Mouse (Mus musculus): ENCODE measurements at regions not wholly inside any gene's neighbourhood (a gene's known extent, or its start where the extent isn't known, plus 50 kb on each side); places are given as distances from the start of the nearest gene placed in this dataset.

- no peak for TF ChIP-seq MYC (IDR thresholded peaks at IDR 0.05; ENCODE audit: low read depth, low read length)
Measured at GRCm38 (mm10) chr2:134697424-134697823, 53.5 kb upstream of the Tmx4 start (continued).

GRCm38 (mm10) chr2:134696394-134696793, 52.4 kb upstream of the Tmx4 start:
- H3K9me3 ChIP-seq (replicated peaks; ENCODE audit: insufficient read depth, low read length): no peaks in the 10 kb centered on the region
- no peak overlapping the region for H3K27ac ChIP-seq (ENCODE audit: control insufficient read depth, low read depth, low read length)
- H3K4me1 ChIP-seq (ENCODE audit: control insufficient read depth in 1 of 2, insufficient read depth in 2 of 2, low read length in 2 of 2): peaks cover 9 to 15% of the 10 kb centered on the region in 2 experiments
- H3K4me3 ChIP-seq (ENCODE audit: control insufficient read depth in 1 of 2, insufficient read depth in 1 of 2, low read depth in 2 of 2, low read length in 2 of 2): no peak overlapping the region; a peak in 1 of 4 replicates
- TF ChIP-seq CHD2 (IDR thresholded peaks at IDR 0.05; ENCODE audit: low read length) (no peak), EP300 (IDR thresholded peaks at IDR 0.05; ENCODE audit: low read depth in 1 of 2, low read length in 2 of 2) (no peak), ZC3H11A (IDR thresholded peaks at IDR 0.05; ENCODE audit: low read depth, low read length) (no peak), JUND (IDR thresholded peaks at IDR 0.05; ENCODE audit: low read depth, low read length) (no peak), MYC (IDR thresholded peaks at IDR 0.05; ENCODE audit: low read depth, low read length) (no peak), POLR2A (IDR thresholded peaks at IDR 0.05; ENCODE audit: control insufficient read depth in 1 of 2, insufficient read depth in 1 of 2, low read depth in 1 of 2, low read length in 2 of 2, poor library complexity in 1 of 2) (no peak), SMC3 (IDR thresholded peaks at IDR 0.05; ENCODE audit: low read depth, low read length) (no peak)
- peaks cover 0 to 19% of the 10 kb centered on the region in 2 experiments; a peak in 2 of 4 replicates for H3K36me3 ChIP-seq (ENCODE audit: control insufficient read depth in 1 of 2, insufficient read depth in 2 of 2, low read length in 2 of 2)
- no peaks in the 10 kb centered on the region for H3K79me2 ChIP-seq (ENCODE audit: control insufficient read depth, insufficient read depth, low read length, poor library complexity)
- H3K27me3 ChIP-seq (ENCODE audit: control insufficient read depth in 1 of 2, insufficient read depth in 2 of 2, low read length in 2 of 2): no peaks in the 10 kb centered on the region
- no peak overlapping the region for H3K9ac ChIP-seq (ENCODE audit: control insufficient read depth, low read depth, low read length, poor library complexity, severe bottlenecking)
- no peak for DNase-seq (ENCODE audit: low read depth, low spot score)
